Mouse (Mus musculus) lung, postnatal 36 days (tissue): ENCODE results near the gene Fbxl12.
"Not testable (repeated sequence)": the region's sequence is repeated elsewhere in the genome, so short reads cannot be mapped to it uniquely, and the experiment has no call there.

ENCODE experiments used
- DNase-seq: peaks from one replicate; pipeline ENCODE4 v3.0.0; 2022; ENCODE audit warnings: mixed read lengths

Gene Fbxl12

DNA sequence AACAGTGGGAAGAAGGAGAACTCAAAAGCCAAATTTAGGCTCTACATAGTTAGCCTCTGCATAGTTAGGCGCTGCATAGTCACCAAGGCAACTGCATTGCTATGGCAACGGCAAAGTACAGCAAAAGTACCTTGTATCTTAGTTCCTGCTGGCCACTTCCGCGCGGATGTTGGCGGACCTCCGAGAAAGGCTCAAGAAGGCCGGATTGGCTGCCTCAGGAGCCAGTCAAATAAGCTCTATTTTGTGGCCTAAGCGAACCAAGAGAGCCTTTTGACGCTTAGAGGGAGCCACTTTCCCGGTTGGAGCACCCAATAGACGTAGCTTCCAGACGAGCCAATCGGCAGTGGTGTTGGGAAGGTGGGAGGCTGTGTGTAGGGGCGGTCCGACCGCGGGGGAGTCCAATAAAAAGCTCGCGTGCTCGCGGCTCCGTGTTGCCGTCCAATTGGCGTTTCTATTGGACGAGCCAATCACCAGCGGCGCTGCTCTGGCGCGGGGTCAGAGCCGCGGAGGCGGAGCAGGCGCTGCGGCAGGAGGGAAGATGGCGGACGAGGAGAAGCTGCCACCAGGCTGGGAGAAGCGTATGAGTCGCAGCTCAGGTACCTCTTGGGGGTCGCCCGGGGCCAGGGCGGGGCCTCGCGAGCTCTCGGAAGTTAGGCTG, 7.2 kb upstream of the Fbxl12 start, which contains the start of gene Pin1:
Gene Pin1, plus strand, starts transcription at position 494 of the 658 bp plus-strand sequence.
- peak; percentile 100 for DNase-seq

DNA sequence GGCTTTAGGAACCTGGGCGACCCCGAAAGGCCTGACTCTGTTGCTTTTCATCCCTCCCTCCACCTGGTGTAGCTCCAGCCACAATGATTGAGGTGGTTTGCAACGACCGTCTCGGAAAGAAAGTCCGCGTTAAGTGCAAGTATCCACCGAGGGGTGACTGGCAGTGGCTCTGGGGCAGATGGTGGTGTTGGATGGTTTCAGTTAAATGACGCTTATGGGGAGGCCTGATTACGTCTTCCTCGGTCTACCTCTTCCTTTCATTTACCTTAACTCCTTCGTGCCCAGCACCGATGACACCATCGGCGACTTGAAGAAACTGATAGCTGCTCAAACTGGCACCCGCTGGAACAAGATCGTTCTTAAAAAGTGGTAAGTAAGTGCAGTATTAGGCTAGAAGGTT, 554 bp upstream of the Fbxl12 start:
- DNase-seq: peak; percentile 22

DNA sequence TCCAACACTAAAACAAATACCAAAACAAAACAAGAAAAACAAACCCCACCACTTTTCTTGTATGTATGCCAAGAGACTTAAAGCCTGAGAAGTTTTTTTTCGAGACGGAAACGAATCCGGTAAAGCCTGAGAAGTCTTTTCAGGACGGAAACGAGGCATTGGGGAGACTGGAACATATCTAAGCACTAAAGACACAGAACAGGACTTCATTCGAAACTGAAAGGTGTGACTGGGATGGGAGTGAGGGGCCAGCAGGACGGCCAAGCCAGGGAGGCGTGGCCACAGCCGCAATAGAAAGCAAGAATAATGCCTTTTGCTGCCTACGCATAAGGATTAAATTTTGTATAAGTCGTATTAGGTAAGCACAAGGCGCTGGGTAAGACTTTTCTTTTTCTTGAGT, 786 bp downstream of the Fbxl12 start:
- DNase-seq: peak; percentile 10

DNA sequence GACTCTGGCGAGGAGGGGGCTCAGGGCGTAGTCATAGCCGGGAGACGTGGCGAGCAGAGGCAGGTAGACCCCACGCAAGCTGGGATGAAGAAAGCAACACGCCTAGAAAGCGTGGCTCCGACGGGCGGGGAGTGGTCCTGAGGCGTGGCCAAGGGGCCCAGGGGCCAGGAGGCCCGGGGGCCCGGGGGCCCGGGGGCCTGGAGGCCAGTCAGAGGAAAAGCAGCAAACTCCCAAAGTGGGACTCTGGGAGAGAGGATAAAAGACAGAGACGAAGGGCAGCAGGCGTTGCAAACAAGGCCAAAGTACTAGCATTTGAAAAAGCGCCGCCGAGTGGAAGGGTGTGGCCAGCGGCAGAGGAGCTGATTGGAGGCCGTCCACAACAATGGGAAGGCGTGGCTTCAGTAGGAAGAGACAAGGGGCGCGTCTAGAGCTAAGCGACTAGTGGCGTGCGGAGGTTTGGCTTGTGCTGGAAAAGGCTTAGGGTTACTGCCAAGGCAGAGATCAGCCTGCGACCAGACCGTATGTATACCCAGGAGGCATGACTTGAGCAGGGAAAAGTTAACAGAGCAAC, 1.6 kb downstream of the Fbxl12 start:
- DNase-seq: peak; percentile 94

DNA sequence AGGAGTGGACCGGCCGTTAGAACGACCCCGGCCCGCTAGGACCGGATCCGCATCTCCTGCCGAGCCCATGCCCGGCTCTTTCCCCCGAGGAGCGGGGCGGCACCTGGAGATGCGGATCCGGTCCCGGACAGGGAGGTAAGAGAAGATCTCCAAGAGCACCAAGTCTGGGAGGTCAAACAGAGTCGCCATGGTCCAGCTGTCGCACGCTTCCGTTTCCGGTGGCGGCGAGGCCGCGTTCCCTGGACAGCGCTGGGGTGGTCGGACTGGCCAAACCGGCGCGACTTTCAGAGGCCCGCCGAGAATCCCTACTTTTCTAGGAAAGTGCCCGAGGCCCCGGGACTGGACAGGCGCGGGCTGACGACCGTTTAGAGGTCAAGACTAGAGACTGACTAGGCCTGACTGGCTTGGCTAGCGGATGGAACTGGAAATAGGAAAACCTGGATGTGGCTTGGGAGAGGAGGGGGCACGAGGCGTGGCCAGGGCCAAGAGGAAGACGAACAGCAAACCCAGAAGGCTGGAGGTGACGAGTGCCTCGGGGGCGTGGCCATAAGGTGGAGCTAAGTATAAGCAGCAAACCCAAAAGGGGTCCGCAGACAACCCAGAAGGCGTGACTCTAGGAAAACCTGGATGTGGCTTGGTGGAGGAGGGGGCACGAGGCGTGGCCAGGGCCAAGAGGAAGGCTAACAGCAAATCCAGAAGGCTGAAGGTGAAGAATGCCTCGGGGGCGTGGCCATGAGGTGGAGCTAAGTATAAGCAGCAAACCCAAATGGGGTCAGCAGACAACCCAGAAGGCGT, 2.3 kb downstream of the Fbxl12 start, which contains the start of gene Ubl5:
Gene Ubl5, plus strand, starts transcription at position 778 of the 795 bp plus-strand sequence.
- DNase-seq: peak; percentile 79

DNA sequence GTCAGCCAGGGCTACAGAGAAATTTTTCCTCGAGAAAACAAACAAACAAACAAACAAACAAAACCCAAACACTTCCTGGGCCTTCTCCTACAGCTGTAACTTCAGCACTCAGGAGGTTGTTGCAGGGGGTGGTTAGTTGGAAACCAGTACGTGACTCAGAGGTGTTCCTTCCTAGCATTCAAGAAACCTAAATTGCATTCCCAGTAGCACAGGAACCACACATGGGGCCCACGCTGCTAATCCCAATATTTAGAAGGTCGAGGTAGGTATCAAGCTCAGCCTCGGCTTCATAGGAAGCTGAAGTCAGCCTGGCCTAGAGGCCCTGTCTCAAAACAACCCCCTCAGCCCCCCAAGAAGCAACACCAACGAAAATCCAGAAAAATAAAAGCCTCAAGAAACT, 3.1 kb downstream of the Fbxl12 start:
- DNase-seq: no peak

DNA sequence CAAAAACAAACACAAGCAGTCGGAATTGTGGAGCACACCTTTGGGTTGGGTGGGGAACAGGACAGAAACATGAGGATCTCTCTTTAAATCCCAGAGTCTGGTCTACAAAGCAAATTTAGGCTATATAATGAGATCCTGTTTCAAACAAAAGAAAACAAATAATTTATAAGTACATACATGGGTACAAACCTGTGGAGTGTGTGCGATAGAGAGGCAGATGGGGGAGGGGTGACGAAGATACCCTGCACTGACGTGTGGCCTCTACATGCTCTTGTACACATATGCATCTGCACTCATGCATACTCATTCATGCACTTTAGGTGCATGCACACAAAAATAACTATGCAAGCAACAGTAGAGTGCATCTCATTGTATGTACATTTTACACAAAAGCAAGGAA, 5.1 kb downstream of the Fbxl12 start:
- DNase-seq: no peak

DNA sequence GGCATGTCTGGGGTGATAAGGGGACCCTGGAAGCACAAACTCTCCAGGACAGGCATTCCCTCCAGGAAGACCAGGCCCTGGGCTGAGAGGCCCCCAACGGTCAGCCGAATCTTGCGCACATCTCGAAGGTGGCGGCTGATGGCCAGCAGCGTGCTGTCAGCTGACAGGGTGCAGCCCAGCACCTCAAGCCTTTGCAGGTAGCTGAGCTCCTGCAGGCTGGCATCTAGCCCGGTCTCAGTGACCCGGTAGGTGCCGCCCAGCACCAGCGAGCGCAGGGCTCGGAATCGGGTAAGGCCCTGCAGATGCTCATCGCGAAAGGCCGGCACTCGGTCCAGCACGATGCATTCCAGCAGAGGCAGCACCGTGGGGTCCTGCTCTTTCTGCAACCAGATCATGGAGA, 6.0 kb downstream of the Fbxl12 start:
- DNase-seq: no peak

DNA sequence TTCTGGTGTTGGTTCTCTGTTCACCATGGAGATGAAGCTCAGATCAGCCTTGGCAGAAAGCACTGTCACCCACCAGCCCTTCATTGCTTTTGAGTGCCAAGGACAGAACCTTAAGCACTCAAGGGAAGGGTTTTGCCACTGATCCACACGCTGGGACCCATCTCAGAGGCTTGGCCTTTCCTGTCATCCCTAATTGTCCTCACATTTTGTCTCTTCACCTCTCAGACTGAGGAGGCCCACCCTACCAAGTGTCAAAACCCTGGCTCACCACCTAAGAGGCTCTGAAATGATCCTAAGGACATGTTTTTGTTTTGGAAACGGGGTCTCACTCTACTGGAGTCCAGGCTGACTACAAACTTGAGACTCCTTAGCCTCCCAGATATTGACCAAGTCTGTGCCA, 7.8 kb downstream of the Fbxl12 start:
- no peak for DNase-seq

DNA sequence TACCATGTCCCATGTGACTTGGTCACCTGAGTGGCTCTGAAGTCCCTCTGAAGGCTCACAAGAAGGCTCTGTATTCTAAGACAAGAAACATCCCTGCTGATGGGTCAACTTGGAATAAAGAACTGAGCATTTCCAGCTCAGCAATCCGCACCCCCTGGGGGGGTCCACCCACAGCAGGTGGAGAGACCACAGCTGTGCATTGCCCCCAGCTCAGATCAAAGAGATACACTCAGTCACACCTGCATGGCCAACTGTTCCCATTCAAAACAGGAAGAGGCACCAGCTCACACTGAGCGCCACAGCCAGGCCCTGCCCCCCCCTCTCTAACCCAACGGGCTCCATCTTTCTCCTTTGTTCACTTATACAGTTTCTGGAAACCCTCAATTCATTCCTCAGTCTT, 8.3 kb downstream of the Fbxl12 start:
- DNase-seq: peak; percentile 5

DNA sequence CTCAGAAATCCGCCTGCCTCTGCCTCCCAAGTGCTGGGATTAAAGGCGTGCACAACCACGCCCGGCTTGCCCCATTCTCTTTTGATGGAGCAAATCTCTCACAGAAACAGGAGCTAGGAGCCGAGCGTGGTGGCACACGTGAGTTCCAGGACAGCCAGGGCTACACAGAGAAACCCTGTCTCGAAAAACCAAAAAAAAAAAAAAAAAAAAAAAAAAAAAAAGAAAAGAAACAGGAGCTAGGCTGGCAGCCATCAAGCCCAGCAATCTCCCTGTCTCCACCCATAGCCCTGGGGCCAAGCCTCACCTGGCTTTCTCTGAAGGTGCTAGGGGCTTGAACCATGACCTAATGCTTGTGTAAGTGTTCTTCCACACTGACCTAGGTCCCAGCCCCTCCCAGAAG, 8.9 kb downstream of the Fbxl12 start:
- not testable (repeated sequence) for DNase-seq

DNA sequence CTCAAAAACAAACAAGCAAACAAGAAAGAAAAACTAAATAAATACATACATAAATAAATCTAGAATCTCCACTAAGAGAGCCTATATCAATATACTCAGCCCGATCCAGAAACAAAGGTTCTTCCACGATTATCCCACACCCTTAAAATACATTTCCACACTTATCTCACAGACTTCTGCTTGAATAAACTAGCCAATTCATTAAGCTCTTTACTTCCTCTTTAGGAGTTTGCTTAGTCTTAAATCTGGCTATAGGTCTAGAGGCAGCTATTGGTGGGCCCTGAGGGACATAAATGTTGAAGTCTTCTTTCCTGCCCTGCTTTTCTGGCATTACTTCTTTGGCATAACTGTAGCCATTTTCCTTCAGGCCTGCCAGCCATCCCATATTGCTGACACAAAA, 13.2 kb downstream of the Fbxl12 start:
- no peak for DNase-seq

DNA sequence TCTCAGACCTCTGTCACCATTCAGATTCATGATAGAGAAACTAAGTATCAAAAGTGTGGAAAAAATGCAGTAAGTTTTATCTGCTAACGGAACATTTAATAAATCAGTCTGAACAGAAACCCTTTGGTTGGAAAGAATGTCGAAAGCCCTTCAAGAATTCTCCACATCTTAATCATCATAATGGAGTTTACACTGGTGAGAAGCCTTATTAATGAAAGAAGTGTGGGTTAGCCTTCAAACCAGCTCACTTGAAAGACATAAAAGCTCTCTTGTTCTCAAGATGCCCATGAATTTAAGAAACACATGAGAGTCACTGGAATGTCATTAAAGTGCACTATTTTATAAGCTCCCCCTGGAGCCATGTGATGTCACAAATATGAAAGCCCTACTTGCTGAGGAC, 27.9 kb downstream of the Fbxl12 start:
- DNase-seq: peak; percentile 15

DNA sequence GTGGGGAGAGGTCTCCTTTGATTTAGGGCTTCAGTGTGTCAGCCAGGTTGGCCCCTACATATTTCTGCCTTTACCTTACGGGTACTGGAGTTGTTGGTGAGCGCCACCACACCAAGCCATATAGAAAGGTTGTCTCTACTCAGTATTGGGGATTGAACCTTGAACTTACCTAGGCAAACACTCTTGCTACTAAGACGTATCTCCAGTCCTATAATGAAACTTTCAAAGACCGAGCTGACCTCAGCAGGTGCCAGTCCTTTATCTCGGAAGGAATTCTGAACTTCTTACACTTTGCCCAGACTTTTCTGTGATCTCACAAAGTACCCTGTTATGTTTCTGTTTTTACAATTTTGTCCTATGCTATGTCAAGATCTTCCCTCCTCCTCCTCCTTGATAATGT, 32.6 kb downstream of the Fbxl12 start:
- DNase-seq: no peak

DNA sequence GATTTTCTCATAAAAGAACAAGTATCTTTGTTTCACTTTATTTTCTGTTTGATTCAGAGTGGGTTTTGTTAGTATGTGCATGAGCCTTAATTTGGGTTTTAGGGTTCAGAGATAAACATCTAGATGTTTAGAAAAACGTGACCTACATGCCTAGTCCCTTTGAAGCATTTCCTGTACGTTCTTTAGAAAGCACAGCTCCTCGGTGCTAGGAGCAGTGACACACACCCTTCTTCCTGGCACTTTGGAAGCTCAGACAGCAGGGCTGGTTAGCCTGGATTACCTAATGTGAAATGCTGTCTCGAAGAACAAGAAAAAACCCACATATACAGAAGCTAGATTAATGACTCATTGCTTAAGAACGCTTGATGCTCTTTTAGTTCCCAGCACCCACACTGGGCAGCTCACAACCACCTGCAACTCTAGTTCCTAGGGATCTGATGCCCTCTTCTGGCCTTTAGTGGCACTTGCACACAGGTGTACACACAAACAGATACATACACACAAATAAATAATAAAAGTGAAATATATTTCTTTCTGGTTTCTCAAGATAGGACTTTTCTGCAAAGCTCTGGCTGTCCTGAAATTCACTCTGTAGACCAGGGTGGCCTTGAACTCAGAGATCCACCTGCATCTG, 34.6 kb downstream of the Fbxl12 start:
- DNase-seq: no peak

DNA sequence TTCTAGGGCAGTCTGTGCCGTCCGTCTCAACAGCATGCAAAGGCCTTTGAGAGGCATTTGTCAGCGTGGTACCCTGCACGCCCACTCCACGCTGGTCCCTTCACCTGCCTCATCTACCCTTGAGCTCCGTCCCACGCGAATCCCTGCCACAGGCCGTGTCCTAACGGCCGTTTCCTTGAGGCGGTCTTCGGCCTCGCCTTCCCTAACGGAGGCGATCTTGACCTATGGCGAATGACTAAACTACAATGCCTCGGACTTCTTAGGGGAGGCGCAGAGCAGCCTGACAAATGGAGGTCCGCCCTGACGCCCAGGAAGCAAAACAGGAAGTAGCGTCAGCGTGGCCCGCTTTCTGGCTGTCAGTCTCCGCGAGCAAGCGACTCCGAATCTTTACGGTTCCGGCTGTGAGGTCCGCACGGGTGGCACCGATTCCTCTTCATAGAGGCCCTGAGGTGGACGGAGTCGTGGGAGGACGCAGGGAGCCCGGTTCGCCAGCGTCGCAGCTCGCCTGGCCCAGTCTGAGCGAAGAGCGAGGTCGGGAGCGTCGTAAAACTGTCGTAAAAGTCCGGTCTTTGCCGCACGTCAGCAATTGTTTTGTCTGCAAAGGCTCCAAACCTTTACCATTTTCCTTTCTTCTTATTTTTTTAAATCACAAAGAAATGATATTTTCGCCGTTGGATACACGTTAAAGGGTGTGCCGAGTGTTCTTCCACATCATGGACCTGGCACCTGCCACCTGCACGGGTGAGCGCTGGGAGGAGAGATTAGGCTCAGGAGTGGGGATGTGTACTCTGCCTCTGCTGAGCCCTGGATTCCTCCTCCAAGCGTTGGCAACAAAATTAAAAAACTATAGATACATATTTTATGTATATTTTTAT, 37.2 kb downstream of the Fbxl12 start:
- peak; percentile 91 for DNase-seq

DNA sequence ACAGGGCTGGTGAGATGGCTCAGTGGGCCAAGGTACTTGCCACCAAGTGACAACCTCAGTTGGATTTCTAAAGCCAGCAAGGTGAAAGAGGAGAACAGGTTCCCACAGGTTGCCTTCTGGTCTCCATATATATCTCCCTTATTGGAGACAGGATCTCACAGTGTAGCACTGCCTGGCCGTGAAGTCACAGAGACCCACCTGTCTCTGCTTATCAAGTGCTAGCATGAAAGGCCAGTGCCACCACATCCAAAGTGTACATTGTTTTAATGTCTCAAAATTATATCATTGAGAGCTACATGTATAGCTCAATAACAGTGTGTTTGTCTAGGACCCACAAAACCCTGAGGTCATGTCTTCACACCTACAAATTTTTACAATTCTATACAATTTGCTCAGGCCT, 38.3 kb downstream of the Fbxl12 start:
- no peak for DNase-seq

DNA sequence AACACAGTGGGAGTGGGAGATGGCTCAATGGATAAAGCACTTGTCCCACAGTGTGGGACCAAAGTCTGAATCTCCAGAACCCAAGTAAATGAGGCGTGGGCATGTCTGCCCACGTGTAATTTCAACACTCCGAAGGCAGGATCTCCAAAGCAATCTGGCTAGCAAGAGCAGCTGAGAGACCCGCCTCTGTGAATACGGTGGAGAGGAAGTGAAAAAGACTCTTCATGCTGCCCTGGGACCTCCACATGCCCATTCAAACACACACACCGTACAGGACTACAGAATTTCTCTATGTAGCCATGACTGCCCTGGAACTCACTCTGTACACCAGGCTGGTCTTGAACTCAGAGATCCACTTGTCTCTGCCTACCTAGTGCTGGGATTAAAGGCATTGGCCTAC, 43.3 kb downstream of the Fbxl12 start:
- no peak for DNase-seq

DNA sequence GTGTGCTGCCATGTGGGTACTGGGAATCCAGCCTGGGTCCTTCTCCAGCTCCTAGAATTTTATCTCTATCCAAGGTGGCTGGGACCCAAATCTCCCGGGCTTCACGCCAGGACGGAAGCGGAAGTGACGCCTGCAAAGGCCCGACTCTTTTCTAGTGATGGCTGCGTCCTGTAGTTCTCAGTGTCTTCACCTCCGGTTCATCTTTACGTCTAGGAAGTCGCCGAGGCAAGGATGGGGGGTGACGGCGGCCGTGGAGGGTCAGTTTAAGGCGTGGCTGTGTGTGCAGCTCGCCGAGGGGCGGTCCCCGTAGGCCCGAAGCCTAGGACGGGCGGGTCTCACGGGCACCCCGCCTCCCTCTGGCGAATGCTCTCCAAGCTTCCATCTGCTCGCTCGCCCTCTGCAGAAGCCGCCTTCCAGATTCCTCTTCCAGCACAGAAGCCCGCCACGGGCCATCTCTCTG, 63.4 kb downstream of the Fbxl12 start, which contains the start of gene Zfp846:
Gene Zfp846, plus strand, starts transcription at position 117 of the 460 bp plus-strand sequence.
- DNase-seq: peak; percentile 100

DNA sequence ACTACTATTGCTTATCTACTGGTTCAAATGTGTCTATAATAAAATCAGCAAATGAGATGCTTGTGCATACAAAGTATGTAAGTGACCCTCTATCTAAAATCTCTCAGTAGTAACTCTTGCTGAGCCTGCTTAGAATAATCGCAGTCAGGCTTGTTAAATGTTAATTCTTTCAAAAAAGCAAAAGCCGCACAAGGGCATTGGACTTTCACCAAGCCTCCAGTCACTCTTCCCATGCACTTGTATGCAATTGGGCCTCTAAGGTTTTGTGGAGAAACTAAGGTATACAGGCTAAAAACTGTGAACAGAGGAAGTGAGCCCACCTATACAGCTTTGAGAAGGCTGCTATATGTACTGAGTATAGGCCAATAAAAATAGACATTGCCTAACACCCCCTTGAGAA, 68.0 kb downstream of the Fbxl12 start:
- DNase-seq: no peak

DNA sequence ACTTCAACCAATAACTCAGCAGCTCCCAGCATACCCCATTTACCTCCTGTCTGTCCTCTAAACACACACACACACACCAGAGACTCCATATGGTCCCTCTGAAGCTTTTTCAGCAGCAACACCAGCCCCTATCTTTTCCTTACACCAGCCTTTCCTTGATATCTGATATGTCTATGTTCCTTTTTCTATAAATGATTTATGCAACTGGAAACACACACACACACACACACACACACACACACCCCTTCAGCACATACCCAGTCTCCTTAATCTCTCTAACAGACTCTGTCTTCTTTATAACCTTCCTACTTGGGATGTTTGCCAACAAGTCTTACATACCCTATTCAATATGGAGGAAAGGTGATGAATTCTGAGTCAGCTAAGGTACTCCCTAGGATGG, 73.5 kb downstream of the Fbxl12 start:
- no peak for DNase-seq
